Mouse (Mus musculus): ENCODE results near the gene Anapc7. TPM values are rescaled to one million over a fixed set of nuclear protein-coding genes. Genes with fewer than 3 reads are reported as not detected.

Gene Anapc7
- polyA plus RNA-seq (2015; fragmentation: Nextera tagmentation; extraction: Ambion mirVana): 38.5 and 41.3 TPM in 2 replicates

DNA sequence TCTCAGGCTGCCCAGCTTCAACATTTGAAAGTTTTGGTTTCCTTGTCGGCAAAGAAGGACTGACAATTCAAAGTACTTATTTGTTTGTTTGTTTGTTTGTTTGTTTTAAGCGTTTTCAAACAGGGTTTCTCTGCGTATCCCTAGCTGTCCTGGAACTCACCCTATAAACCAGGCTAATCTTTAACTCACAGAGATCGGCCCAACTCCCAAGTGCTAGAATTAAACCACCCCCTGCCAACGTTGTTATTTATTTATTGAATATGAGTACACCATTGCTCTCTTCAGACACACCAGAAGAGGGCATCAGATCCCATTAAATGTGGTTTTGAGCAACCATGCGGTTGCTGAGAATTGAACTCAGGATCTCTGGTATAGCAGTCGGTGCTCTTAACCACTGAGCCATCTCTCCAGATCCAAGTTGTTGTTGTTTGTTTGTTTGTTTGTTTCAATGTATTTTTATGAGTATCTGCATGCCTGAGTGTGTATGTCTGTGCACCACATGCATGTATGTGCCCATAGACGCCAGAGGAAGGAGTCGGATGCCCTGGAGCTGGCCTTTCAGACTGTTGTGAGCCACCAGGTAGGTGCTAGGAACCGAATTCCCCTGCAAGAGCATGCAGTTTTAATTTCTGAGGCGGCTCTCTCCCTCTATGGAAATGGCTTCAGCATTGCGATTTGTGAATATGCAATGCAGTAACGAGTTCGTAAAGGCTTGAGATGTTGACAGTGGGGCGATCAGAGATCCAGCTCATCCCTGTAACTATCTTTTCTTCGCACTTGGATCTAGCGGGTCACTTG lies at the start of gene Anapc7:
Gene Anapc7 (plus strand): TSS at position 423 of the 798 bp plus-strand sequence.
- 19% methylated on average over 17 of the region's 17 CpGs for WGBS

GRCm38 (mm10) chr5:122372192-122372769 lies 49.2 kb upstream of the Anapc7 start, which contains the start of gene Fam216a:
Fam216a (minus strand) TSS chr5:122372364.
- under 1% methylated on average over 53 of the region's 53 CpGs for WGBS
- peaks cover 10% of the 10 kb centered on the region for H3K4me1 ChIP-seq (ENCODE audit: control insufficient read depth, insufficient read depth, low read length)
- peak; percentile 95 for ATAC-seq (ENCODE audit: insufficient read depth, low FRiP score)
- peak within 1 kb of the TSS; percentile 91 for H3K9ac ChIP-seq (ENCODE audit: low read length)
- peak within 1 kb of the TSS; percentile 88 for H3K4me3 ChIP-seq (replicated peaks; ENCODE audit: low read length)
- H3K27me3 ChIP-seq (ENCODE audit: control insufficient read depth, insufficient read depth, low read length): no peaks in the 10 kb centered on the region
- H3K9me3 ChIP-seq (replicated peaks; ENCODE audit: control insufficient read depth, low read length): no peaks in the 10 kb centered on the region
- H3K27ac ChIP-seq (ENCODE audit: low read length): peak within 1 kb of the TSS; percentile 95
- peak within 1 kb of the TSS; percentile 94 for H3K4me2 ChIP-seq (ENCODE audit: low read depth, low read length)
- peaks cover 8% of the 10 kb centered on the region; the same call in 1 of the 2 replicates for H3K36me3 ChIP-seq (ENCODE audit: control insufficient read depth, insufficient read depth, low read length)

More for the DNA sequence above, at the start of gene Anapc7:
- peaks cover 12% of the 10 kb centered on the region; the same call in 1 of the 2 replicates for H3K4me1 ChIP-seq (ENCODE audit: control insufficient read depth, insufficient read depth, low read length)
- H3K36me3 ChIP-seq (ENCODE audit: control insufficient read depth, insufficient read depth, low read length): no peaks in the 10 kb centered on the region
- no peaks in the 10 kb centered on the region for H3K9me3 ChIP-seq (replicated peaks; ENCODE audit: control insufficient read depth, low read length)
- peak within 1 kb of the TSS; percentile 90 for H3K4me2 ChIP-seq (ENCODE audit: low read depth, low read length)
- no peaks in the 10 kb centered on the region for H3K27me3 ChIP-seq (ENCODE audit: control insufficient read depth, insufficient read depth, low read length)
- H3K9ac ChIP-seq (ENCODE audit: low read length): peak within 1 kb of the TSS; percentile 96
- peak within 1 kb of the TSS; percentile 89 for H3K27ac ChIP-seq (ENCODE audit: low read length)
- ATAC-seq (ENCODE audit: insufficient read depth, low FRiP score): peak; percentile 48; the same call in 1 of the 2 replicates
- peak within 1 kb of the TSS; percentile 97 for H3K4me3 ChIP-seq (replicated peaks; ENCODE audit: low read length)

DNA sequence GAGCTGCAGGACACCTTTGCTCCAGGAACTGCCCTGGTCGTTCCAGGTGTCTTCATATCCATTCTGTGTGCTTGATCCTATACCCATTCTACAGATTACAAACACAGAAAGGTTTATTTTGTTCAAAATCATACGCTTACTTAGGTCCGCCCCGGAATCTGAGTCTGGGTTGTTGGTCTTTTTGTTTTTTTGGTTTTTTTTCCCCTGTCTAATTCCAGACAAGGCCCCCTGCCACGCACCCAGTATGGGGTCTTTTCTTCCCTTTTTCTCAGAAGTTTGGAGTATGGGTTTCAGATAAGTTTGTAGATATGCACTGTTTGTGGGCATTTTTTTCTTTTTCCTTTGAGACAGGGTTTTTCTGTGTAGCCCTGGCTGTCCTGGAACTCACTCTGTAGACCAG lies 48.6 kb upstream of the Anapc7 start:
- Histone ChIP-seq H3K4me2 (ENCODE audit: low read depth, low read length) (peak overlapping the region; percentile 94), H3K36me3 (ENCODE audit: control insufficient read depth, insufficient read depth, low read length) (peaks cover 2% of the 10 kb centered on the region; the same call in 1 of the 2 replicates), H3K4me1 (ENCODE audit: control insufficient read depth, insufficient read depth, low read length) (peaks cover 10% of the 10 kb centered on the region), H3K9me3 (replicated peaks; ENCODE audit: control insufficient read depth, low read length) (no peaks in the 10 kb centered on the region), H3K27ac (ENCODE audit: low read length) (peak overlapping the region; percentile 95), H3K4me3 (replicated peaks; ENCODE audit: low read length) (peak overlapping the region; percentile 88), H3K9ac (ENCODE audit: low read length) (peak overlapping the region; percentile 91), H3K27me3 (ENCODE audit: control insufficient read depth, insufficient read depth, low read length) (no peaks in the 10 kb centered on the region)
- ATAC-seq (ENCODE audit: insufficient read depth, low FRiP score): no peak
- 6% methylated on average over 5 of the region's 5 CpGs for WGBS

DNA sequence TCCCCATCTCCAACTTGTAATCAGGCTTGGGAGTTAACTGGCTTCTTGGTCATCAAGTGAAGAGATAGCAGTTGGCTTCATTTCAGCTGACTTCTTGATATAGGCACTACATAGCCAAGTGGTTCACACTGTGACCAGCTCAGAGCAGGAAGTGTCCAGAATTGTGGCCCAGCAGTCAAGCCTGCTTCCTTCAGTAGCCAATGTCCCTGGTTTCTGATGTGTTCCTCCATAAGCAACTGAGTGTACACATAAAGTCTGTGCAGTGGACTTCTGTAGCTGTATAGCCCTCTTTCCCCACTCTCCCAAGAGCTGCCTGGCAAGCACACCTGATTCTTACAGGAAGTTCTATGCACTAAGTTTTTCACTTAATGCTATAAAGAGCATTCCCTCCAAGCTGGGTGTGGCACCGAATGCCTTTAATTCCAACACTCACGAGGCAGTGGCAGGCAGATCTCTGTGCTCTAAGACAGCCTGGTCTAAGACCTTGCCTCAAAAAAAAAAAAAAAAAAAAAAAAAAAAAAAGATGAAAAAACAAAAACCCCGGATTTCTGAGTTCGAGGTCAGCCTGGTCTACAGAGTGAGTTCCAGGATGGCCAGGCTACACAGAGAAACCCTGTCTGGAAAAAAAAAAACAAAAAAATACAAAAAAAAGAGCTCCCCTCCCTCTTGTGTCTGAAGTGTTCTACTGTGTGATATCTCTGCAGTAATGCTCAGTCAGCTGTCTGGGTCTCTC lies 44.2 kb upstream of the Anapc7 start:
- H3K4me3 ChIP-seq (replicated peaks; ENCODE audit: low read length): no peak overlapping the region
- H3K9me3 ChIP-seq (replicated peaks; ENCODE audit: control insufficient read depth, low read length): no peaks in the 10 kb centered on the region
- H3K27ac ChIP-seq (ENCODE audit: low read length): no peak overlapping the region
- no peak overlapping the region for H3K9ac ChIP-seq (ENCODE audit: low read length)
- peaks cover 7% of the 10 kb centered on the region; the same call in 1 of the 2 replicates for H3K4me1 ChIP-seq (ENCODE audit: control insufficient read depth, insufficient read depth, low read length)
- WGBS: 87% methylated on average over 4 of the region's 4 CpGs
- no peak for ATAC-seq (ENCODE audit: insufficient read depth, low FRiP score)
- H3K4me2 ChIP-seq (ENCODE audit: low read depth, low read length): no peak overlapping the region
- no peaks in the 10 kb centered on the region for H3K27me3 ChIP-seq (ENCODE audit: control insufficient read depth, insufficient read depth, low read length)
- H3K36me3 ChIP-seq (ENCODE audit: control insufficient read depth, insufficient read depth, low read length): peaks cover 11% of the 10 kb centered on the region

DNA sequence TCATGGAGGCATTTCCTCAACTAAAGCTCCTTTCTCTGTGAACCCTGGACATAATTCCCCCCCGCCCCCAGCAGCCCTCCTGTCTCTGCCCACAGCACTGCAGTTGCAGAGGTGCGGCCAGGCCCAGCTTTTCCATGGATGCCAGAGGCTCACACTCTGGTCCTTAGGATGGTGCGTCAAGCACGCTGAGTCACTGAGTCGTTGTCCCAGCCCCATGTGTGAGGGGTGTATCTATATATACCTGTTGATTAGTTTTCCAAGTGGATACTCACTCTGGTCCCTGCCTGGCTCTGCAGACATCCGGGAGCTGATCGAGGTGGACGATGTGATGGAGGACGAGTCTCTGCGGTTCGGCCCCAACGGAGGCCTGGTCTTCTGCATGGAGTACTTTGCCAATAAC lies 43.3 kb upstream of the Anapc7 start:
- Histone ChIP-seq H3K27me3 (ENCODE audit: control insufficient read depth, insufficient read depth, low read length) (no peaks in the 10 kb centered on the region), H3K9ac (ENCODE audit: low read length) (no peak overlapping the region), H3K4me3 (replicated peaks; ENCODE audit: low read length) (no peak overlapping the region), H3K4me2 (ENCODE audit: low read depth, low read length) (no peak overlapping the region), H3K9me3 (replicated peaks; ENCODE audit: control insufficient read depth, low read length) (no peaks in the 10 kb centered on the region), H3K36me3 (ENCODE audit: control insufficient read depth, insufficient read depth, low read length) (peaks cover 11% of the 10 kb centered on the region), H3K27ac (ENCODE audit: low read length) (no peak overlapping the region), H3K4me1 (ENCODE audit: control insufficient read depth, insufficient read depth, low read length) (peaks cover 2% of the 10 kb centered on the region; the same call in 1 of the 2 replicates)
- 97% methylated on average over 12 of the region's 12 CpGs for WGBS
- no peak for ATAC-seq (ENCODE audit: insufficient read depth, low FRiP score)

- no peak overlapping the region for H3K4me2 ChIP-seq (ENCODE audit: low read depth, low read length)
- WGBS: 53% methylated on average over 11 of the region's 11 CpGs
- no peaks in the 10 kb centered on the region for H3K9me3 ChIP-seq (replicated peaks; ENCODE audit: control insufficient read depth, low read length)
- no peaks in the 10 kb centered on the region for H3K4me1 ChIP-seq (ENCODE audit: control insufficient read depth, insufficient read depth, low read length)
- H3K4me3 ChIP-seq (replicated peaks; ENCODE audit: low read length): no peak overlapping the region
- H3K9ac ChIP-seq (ENCODE audit: low read length): no peak overlapping the region
- peak; percentile 56 for ATAC-seq (ENCODE audit: insufficient read depth, low FRiP score)
- no peak overlapping the region for H3K27ac ChIP-seq (ENCODE audit: low read length)
- no peaks in the 10 kb centered on the region for H3K27me3 ChIP-seq (ENCODE audit: control insufficient read depth, insufficient read depth, low read length)
- H3K36me3 ChIP-seq (ENCODE audit: control insufficient read depth, insufficient read depth, low read length): peaks cover 11% of the 10 kb centered on the region
Measured at GRCm38 (mm10) chr5:122379374-122380155, 41.9 kb upstream of the Anapc7 start.

DNA sequence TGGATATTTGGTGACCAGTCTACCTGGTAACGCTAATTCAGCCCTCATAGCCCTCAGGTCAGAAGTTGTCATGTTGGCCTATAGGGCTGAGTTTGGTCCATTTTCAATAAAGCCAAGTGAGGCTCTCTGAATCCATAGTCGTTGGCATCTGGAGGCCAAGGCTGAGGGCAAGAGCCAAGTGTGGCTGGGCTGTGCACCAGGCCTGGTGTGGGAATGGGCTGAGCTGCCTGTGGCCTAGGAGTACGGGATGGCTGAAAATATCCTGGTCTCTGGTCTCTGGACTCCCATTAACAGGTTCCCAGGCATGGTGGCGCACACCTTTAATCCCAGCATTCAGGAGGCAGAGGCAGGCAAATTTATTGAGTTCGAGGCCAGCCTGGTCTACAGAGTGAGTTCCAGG lies 31.5 kb upstream of the Anapc7 start:
- Histone ChIP-seq H3K36me3 (ENCODE audit: control insufficient read depth, insufficient read depth, low read length) (no peaks in the 10 kb centered on the region), H3K9me3 (replicated peaks; ENCODE audit: control insufficient read depth, low read length) (no peaks in the 10 kb centered on the region), H3K4me1 (ENCODE audit: control insufficient read depth, insufficient read depth, low read length) (peaks cover 10% of the 10 kb centered on the region), H3K27ac (ENCODE audit: low read length) (no peak overlapping the region), H3K4me3 (replicated peaks; ENCODE audit: low read length) (no peak overlapping the region), H3K27me3 (ENCODE audit: control insufficient read depth, insufficient read depth, low read length) (no peaks in the 10 kb centered on the region), H3K9ac (ENCODE audit: low read length) (no peak overlapping the region), H3K4me2 (ENCODE audit: low read depth, low read length) (no peak overlapping the region)
- ATAC-seq (ENCODE audit: insufficient read depth, low FRiP score): no peak
- 93% methylated on average over 5 of the region's 5 CpGs for WGBS

DNA sequence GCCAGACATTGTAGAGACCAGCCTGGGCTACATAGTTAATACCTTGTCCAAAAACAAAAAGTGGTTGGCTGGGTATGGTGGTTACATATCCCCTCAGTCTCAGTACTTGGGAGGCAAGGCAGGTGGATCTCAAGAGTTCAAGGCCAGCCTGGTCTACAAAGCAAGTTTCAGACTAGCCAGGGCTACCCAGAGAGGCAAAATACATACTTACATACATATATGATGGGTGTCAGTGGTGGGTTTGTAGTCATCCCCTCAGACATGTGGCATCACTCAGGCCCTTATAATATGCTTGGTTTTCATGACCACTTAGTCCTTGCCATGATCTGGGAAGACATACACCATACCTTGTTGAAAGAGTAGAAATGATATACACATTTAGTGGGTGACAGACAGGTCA lies 30.8 kb upstream of the Anapc7 start:
- Histone ChIP-seq H3K4me3 (replicated peaks; ENCODE audit: low read length) (no peak overlapping the region), H3K9me3 (replicated peaks; ENCODE audit: control insufficient read depth, low read length) (no peaks in the 10 kb centered on the region), H3K27ac (ENCODE audit: low read length) (no peak overlapping the region), H3K27me3 (ENCODE audit: control insufficient read depth, insufficient read depth, low read length) (no peaks in the 10 kb centered on the region), H3K4me1 (ENCODE audit: control insufficient read depth, insufficient read depth, low read length) (peaks cover 10% of the 10 kb centered on the region), H3K36me3 (ENCODE audit: control insufficient read depth, insufficient read depth, low read length) (no peaks in the 10 kb centered on the region), H3K4me2 (ENCODE audit: low read depth, low read length) (no peak overlapping the region), H3K9ac (ENCODE audit: low read length) (no peak overlapping the region)
- ATAC-seq (ENCODE audit: insufficient read depth, low FRiP score): no peak
